In the genomic region with DNA sequence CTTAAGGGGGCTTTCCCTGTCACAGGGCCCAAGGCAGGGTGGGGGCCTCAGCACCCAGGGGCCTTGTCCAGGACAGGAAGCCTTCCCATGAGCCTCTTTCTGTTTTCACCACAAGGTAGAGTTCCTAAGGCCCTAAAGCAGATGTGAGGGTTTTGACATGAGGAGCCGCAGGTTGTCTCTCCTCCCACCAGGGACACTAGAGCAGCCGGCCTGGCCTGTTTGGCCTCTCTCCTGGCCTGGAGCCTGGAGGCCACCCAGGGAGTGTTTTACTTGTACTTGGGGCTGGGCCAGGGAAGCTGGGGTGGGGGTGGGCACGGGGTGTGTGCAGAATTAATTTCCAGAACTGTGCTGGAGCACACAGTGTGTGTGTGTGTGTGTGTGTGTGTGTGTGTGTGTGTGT, we compare ENCODE assay signal across 8 mouse cellular contexts. TPM values are rescaled to one million over a fixed set of nuclear protein-coding genes. Genes with fewer than 3 reads are reported as not detected.
DNase-seq lines count a peak whose midpoint lies in the region.

No protein-coding gene starts in this region.

- DNase-seq in layer of hippocampus, postnatal 10 days (ENCODE audit: low spot score in 2 of 2), result peak; percentile 57 to 59
- no peak for DNase-seq in layer of hippocampus, adult 11-12 months (ENCODE audit: low spot score)
- DNase-seq in embryo, embryonic 10.5 days (ENCODE audit: low spot score), result peak; percentile 32
- DNase-seq in gonadal fat pad, adult 2 months (ENCODE audit: low read depth), result peak; percentile 41
- peak; percentile 76 for DNase-seq in kidney, postnatal 14 days
- DNase-seq in testis, postnatal 10 days (ENCODE audit: low spot score), result peak; percentile 84
- no peak for DNase-seq in layer of hippocampus, adult 18-20 months (ENCODE audit: low spot score in 2 of 2)
- DNase-seq in right cerebral cortex, postnatal 25 days, result no peak

RNA-seq across cellular contexts. Expression of a gene that starts 5.4 kb away (rescaled TPM):
- 10 to 100 TPM; 43.5 to 51.0 TPM for total RNA-seq in layer of hippocampus, postnatal 10 days (2021)
- polyA plus RNA-seq in gonadal fat pad, adult 2 months (2012; rRNA removed), result 26.0 and 34.7 TPM in 2 replicates
- 10 to 100 TPM; 46.1 to 50.2 TPM for total RNA-seq in layer of hippocampus, adult 18-20 months (2021)

RNA-seq across cellular contexts. Expression of a gene that starts 31.2 kb away (rescaled TPM):
- total RNA-seq in layer of hippocampus, postnatal 10 days (2021), result 100 to 1,000 TPM in 1 of 2 experiments, 10 to 100 TPM in 1; 89.7 to 103 TPM
- 4.6 and 4.9 TPM in 2 replicates for polyA plus RNA-seq in gonadal fat pad, adult 2 months (2012; rRNA removed)
- 100 to 1,000 TPM; 159 to 175 TPM for total RNA-seq in layer of hippocampus, adult 18-20 months (2021)

RNA-seq across cellular contexts. Expression of a gene that starts 59.3 kb away (rescaled TPM):
- total RNA-seq in layer of hippocampus, postnatal 10 days (2021), result 1 to 10 TPM; 6.3 to 7.4 TPM
- polyA plus RNA-seq in gonadal fat pad, adult 2 months (2012; rRNA removed), result 2.1 and 2.2 TPM in 2 replicates
- 1 to 10 TPM; 6.1 to 6.4 TPM for total RNA-seq in layer of hippocampus, adult 18-20 months (2021)

Comparison
In these comparisons a context has a peak if more than half of its experiments do, and no peak if none do; other contexts are left out.
1. DNase-seq: peak in layer of hippocampus, postnatal 10 days (2 of 2), embryo, embryonic 10.5 days (single experiment), gonadal fat pad, adult 2 months (single experiment), kidney, postnatal 14 days (single experiment) and testis, postnatal 10 days (single experiment); none in layer of hippocampus, adult 11-12 months (single experiment), layer of hippocampus, adult 18-20 months (0 of 2) and right cerebral cortex, postnatal 25 days (single experiment).